Mouse (Mus musculus) central nervous system, embryonic 14 days (tissue): ENCODE results near the gene Hist1h1c. TPM values are rescaled to one million over a fixed set of nuclear protein-coding genes. Genes with fewer than 3 reads are reported as not detected.

Experiments
- polyA plus RNA-seq: library from polyadenylated mRNA; depleted of rRNA; stranded (reverse); fragments of >200 nt; gene quantifications from 2 replicates; pipeline ENCODE4 v1.2.3, GENCODE M21; 2012; rRNA removed

Hist1h1c gene
- polyA plus RNA-seq, 1 experiment, result 12.2 TPM

Other genes with a start within 250 kb of the Hist1h1c start
- 0.04 and 0.11 TPM in 2 replicates for gene Btn2a2, start 250.0 kb upstream of the Hist1h1c start, polyA plus RNA-seq
- gene Hist1h4h, start 207.8 kb upstream of the Hist1h1c start, polyA plus RNA-seq, result 14.7 and 20.5 TPM in 2 replicates
- gene Hist1h2af, start 204.9 kb upstream of the Hist1h1c start, polyA plus RNA-seq, result 187 and 225 TPM in 2 replicates
- 16.6 and 25.3 TPM in 2 replicates for gene Hist1h3g, start 203.4 kb upstream of the Hist1h1c start, polyA plus RNA-seq
- 2.4 and 4.0 TPM in 2 replicates for gene Hist1h2bh, start 195.4 kb upstream of the Hist1h1c start, polyA plus RNA-seq
- gene Hist1h3f, start 194.8 kb upstream of the Hist1h1c start, polyA plus RNA-seq, result 2.5 and 3.5 TPM in 2 replicates
- 10.2 and 14.3 TPM in 2 replicates for gene Hist1h4f, start 187.2 kb upstream of the Hist1h1c start, polyA plus RNA-seq
- gene Hist1h1d, start 185.5 kb upstream of the Hist1h1c start, polyA plus RNA-seq, result 0.30 and 0.45 TPM in 2 replicates
- 20.2 and 31.1 TPM in 2 replicates for gene Hist1h3e, start 176.4 kb upstream of the Hist1h1c start, polyA plus RNA-seq
- gene Hist1h2ae, start 167.6 kb upstream of the Hist1h1c start, polyA plus RNA-seq, result 9.2 and 10.5 TPM in 2 replicates
- gene Hist1h2bg, start 167.4 kb upstream of the Hist1h1c start, polyA plus RNA-seq, result 17.6 and 25.1 TPM in 2 replicates
- 7.5 and 10.9 TPM in 2 replicates for gene Hist1h2bf, start 164.6 kb upstream of the Hist1h1c start, polyA plus RNA-seq
- 4.5 and 5.4 TPM in 2 replicates for gene Hist1h2ad, start 164.4 kb upstream of the Hist1h1c start, polyA plus RNA-seq
- gene Hist1h3d, start 163.0 kb upstream of the Hist1h1c start, polyA plus RNA-seq, result 14.9 and 24.5 TPM in 2 replicates
- 6.8 and 9.8 TPM in 2 replicates for gene Hist1h4d, start 157.2 kb upstream of the Hist1h1c start, polyA plus RNA-seq
- gene Hist1h2be, start 117.7 kb upstream of the Hist1h1c start, polyA plus RNA-seq, result 2.1 and 2.5 TPM in 2 replicates
- 5.2 and 7.1 TPM in 2 replicates for gene Hist1h1e, start 116.2 kb upstream of the Hist1h1c start, polyA plus RNA-seq
- gene Hist1h2ac, start 54.9 kb upstream of the Hist1h1c start, polyA plus RNA-seq, result 1.2 and 1.3 TPM in 2 replicates
- 25.7 and 29.8 TPM in 2 replicates for gene Hist1h2bc, start 54.6 kb upstream of the Hist1h1c start, polyA plus RNA-seq
- gene Hist1h1t, start 43.0 kb upstream of the Hist1h1c start, polyA plus RNA-seq, result 0.16 TPM in 1 of 2 replicates, not detected in the other
- gene Hist1h4c, start 40.4 kb upstream of the Hist1h1c start, polyA plus RNA-seq, result 7.0 and 8.6 TPM in 2 replicates
- 2.3 and 2.4 TPM in 2 replicates for gene Hfe, start 28.0 kb upstream of the Hist1h1c start, polyA plus RNA-seq
- gene Hist1h3c, start 6.8 kb downstream of the Hist1h1c start, polyA plus RNA-seq, result 19.7 and 29.1 TPM in 2 replicates
- gene Hist1h2bb, start 7.9 kb downstream of the Hist1h1c start, polyA plus RNA-seq, result 6.1 and 9.8 TPM in 2 replicates
- gene Hist1h2ab, start 12.3 kb downstream of the Hist1h1c start, polyA plus RNA-seq, result 24.0 and 28.7 TPM in 2 replicates
- gene Hist1h3b, start 13.5 kb downstream of the Hist1h1c start, polyA plus RNA-seq, result 26.1 and 47.9 TPM in 2 replicates
- gene Hist1h4b, start 18.2 kb downstream of the Hist1h1c start, polyA plus RNA-seq, result 20.0 and 24.9 TPM in 2 replicates
- 8.6 and 12.5 TPM in 2 replicates for gene Hist1h4a, start 22.4 kb downstream of the Hist1h1c start, polyA plus RNA-seq
- 15.6 and 21.5 TPM in 2 replicates for gene Hist1h3a, start 23.6 kb downstream of the Hist1h1c start, polyA plus RNA-seq
- gene Hist1h1a, start 24.9 kb downstream of the Hist1h1c start, polyA plus RNA-seq, result 3.5 and 4.3 TPM in 2 replicates
- gene Trim38, start 31.1 kb downstream of the Hist1h1c start, polyA plus RNA-seq, result 0.02 TPM in 1 of 2 replicates, not detected in the other
- not detected in 2 replicates for gene Slc17a2, start 68.2 kb downstream of the Hist1h1c start, polyA plus RNA-seq
- gene Slc17a3, start 100.6 kb downstream of the Hist1h1c start, polyA plus RNA-seq, result 0.01 TPM in 1 of 2 replicates, not detected in the other
- not detected in 2 replicates for gene Slc17a1, start 128.9 kb downstream of the Hist1h1c start, polyA plus RNA-seq
- not detected in 2 replicates for gene Slc17a4, start 176.2 kb downstream of the Hist1h1c start, polyA plus RNA-seq
- not detected in 2 replicates for gene Hist1h2ba, start 195.3 kb downstream of the Hist1h1c start, polyA plus RNA-seq
- not detected in 2 replicates for gene Hist1h2aa, start 195.7 kb downstream of the Hist1h1c start, polyA plus RNA-seq